Mouse (Mus musculus) brown adipose tissue, adult 24 weeks (tissue): ENCODE data around the gene Sub1. TPM values are rescaled to one million over a fixed set of nuclear protein-coding genes. Genes with fewer than 3 reads are reported as not detected.

Experiments
- H3K27ac ChIP-seq: fragments of 200-500 bp; replicated peaks from 2 replicates; pipeline ENCODE4 v1.5.1; 2012; ENCODE audit warnings: low read depth, mild to moderate bottlenecking, low read length
- H3K4me1 ChIP-seq: fragments of 200-500 bp; 2 replicates; pipeline ENCODE4 v1.6.1; 2012; ENCODE audit warnings: low read length, mixed read lengths; ENCODE audit not compliant: control insufficient read depth, insufficient read depth, insufficient read length
- H3K4me3 ChIP-seq: fragments of 200-500 bp; 2 replicates; pipeline ENCODE4 v1.5.1; 2012; ENCODE audit warnings: low read depth, mild to moderate bottlenecking, low read length, moderate library complexity; ENCODE audit not compliant: insufficient read depth
- polyA plus RNA-seq: library from polyadenylated mRNA; stranded (reverse); fragments of >200 nt; gene quantifications from 2 replicates; pipeline ENCODE4 v1.2.4, GENCODE M21; 2012; ENCODE audit not compliant: missing spikeins, insufficient read depth, insufficient read length

Sub1 gene
- polyA plus RNA-seq, 1 experiment = 238 TPM

GRCm38 (mm10) chr15:12025341-12025740 is 28.6 kb upstream of the Sub1 start:
- H3K27ac ChIP-seq = no peak overlapping the region
- H3K4me3 ChIP-seq = no peak overlapping the region
- H3K4me1 ChIP-seq = no peaks in the 10 kb centered on the region

GRCm38 (mm10) chr15:12024791-12025268 is 28.0 kb upstream of the Sub1 start:
- Histone ChIP-seq H3K4me3 (no peak overlapping the region), H3K27ac (no peak overlapping the region), H3K4me1 (no peaks in the 10 kb centered on the region)

- H3K27ac ChIP-seq = no peak overlapping the region
- no peak overlapping the region for H3K4me3 ChIP-seq
- no peaks in the 10 kb centered on the region for H3K4me1 ChIP-seq
Observed at GRCm38 (mm10) chr15:12019443-12019842, 22.7 kb upstream of the Sub1 start.

GRCm38 (mm10) chr15:12018428-12018757 is 21.6 kb upstream of the Sub1 start:
- no peaks in the 10 kb centered on the region for H3K4me1 ChIP-seq
- no peak overlapping the region for H3K27ac ChIP-seq
- H3K4me3 ChIP-seq = no peak overlapping the region

- Histone ChIP-seq H3K4me1 (no peaks in the 10 kb centered on the region), H3K4me3 (no peak overlapping the region), H3K27ac (no peak overlapping the region)
Observed at GRCm38 (mm10) chr15:12017700-12018427, 21.1 kb upstream of the Sub1 start.

- Histone ChIP-seq H3K4me3 (no peak overlapping the region), H3K27ac (no peak overlapping the region), H3K4me1 (no peaks in the 10 kb centered on the region)
Observed at GRCm38 (mm10) chr15:12014197-12014905, 17.6 kb upstream of the Sub1 start.

GRCm38 (mm10) chr15:12013532-12014196 is 16.9 kb upstream of the Sub1 start:
- H3K4me1 ChIP-seq = no peaks in the 10 kb centered on the region
- no peak overlapping the region for H3K4me3 ChIP-seq
- no peak overlapping the region for H3K27ac ChIP-seq

- Histone ChIP-seq H3K27ac (no peak overlapping the region), H3K4me1 (no peaks in the 10 kb centered on the region), H3K4me3 (peak overlapping the region; percentile 40)
Observed at GRCm38 (mm10) chr15:12010602-12011044, 13.8 kb upstream of the Sub1 start.

GRCm38 (mm10) chr15:12009712-12010601 is 13.2 kb upstream of the Sub1 start:
- Histone ChIP-seq H3K4me1 (no peaks in the 10 kb centered on the region), H3K4me3 (peak overlapping the region; percentile 40), H3K27ac (no peak overlapping the region)

GRCm38 (mm10) chr15:12008894-12009293 is 12.1 kb upstream of the Sub1 start:
- H3K4me3 ChIP-seq = no peak overlapping the region
- no peak overlapping the region for H3K27ac ChIP-seq
- H3K4me1 ChIP-seq = no peaks in the 10 kb centered on the region

GRCm38 (mm10) chr15:12007971-12008800 is 11.4 kb upstream of the Sub1 start:
- Histone ChIP-seq H3K4me3 (no peak overlapping the region), H3K27ac (no peak overlapping the region), H3K4me1 (no peaks in the 10 kb centered on the region)

- H3K27ac ChIP-seq = no peak overlapping the region
- H3K4me1 ChIP-seq = no peaks in the 10 kb centered on the region
- no peak overlapping the region for H3K4me3 ChIP-seq
Observed at GRCm38 (mm10) chr15:12007421-12007820, 10.6 kb upstream of the Sub1 start.

- no peaks in the 10 kb centered on the region for H3K4me1 ChIP-seq
- H3K4me3 ChIP-seq = no peak overlapping the region
- H3K27ac ChIP-seq = no peak overlapping the region
Observed at GRCm38 (mm10) chr15:12006169-12006568, 9.4 kb upstream of the Sub1 start.

- Histone ChIP-seq H3K27ac (peak overlapping the region; percentile 82), H3K4me3 (peak overlapping the region; percentile 95), H3K4me1 (peaks cover 2% of the 10 kb centered on the region)
Observed at GRCm38 (mm10) chr15:11995815-11996201, 975 bp downstream of the Sub1 start.
